Mouse (Mus musculus) liver, embryonic 11.5 days (tissue): Measurements from ENCODE around the gene Atp8a1. TPM values are rescaled to one million over a fixed set of nuclear protein-coding genes. Genes with fewer than 3 reads are reported as not detected.
A peak's percentile ranks its signal among the peaks of the same experiment; 100 is the strongest.
"Not testable (repeated sequence)": the region's sequence is repeated elsewhere in the genome, so short reads cannot be mapped to it uniquely, and the experiment has no call there.

Source experiments
- ATAC-seq: fragments of 200-750 bp; cut with Nextera tagmentation; replicated peaks from 2 replicates; pipeline ENCODE4 v1.8.0; 2017; ENCODE audit warnings: moderate number of reproducible peaks, mild to moderate bottlenecking, moderate TSS enrichment, moderate library complexity; ENCODE audit not compliant: low FRiP score
- DNase-seq: peaks from one replicate; pipeline ENCODE4 v3.0.0-alpha.2; 2017; ENCODE audit warnings: low spot score
- H3K27ac ChIP-seq: fragments of 300-500 bp; sonication (generic); 2 replicates; pipeline ENCODE4 v1.5.1; 2014; ENCODE audit warnings: mild to moderate bottlenecking, low read depth, low read length, control low read depth
- H3K27me3 ChIP-seq: fragments of 300-500 bp; sonication (generic); replicated peaks from 2 replicates; pipeline ENCODE4 v1.6.1; 2014; ENCODE audit warnings: low read length, mixed read lengths; ENCODE audit not compliant: control insufficient read depth, insufficient read depth
- H3K36me3 ChIP-seq: fragments of 300-500 bp; sonication (generic); 2 replicates; pipeline ENCODE4 v1.6.1; 2014; ENCODE audit warnings: mild to moderate bottlenecking, low read length, moderate library complexity, mixed read lengths; ENCODE audit not compliant: control insufficient read depth, insufficient read depth
- H3K4me1 ChIP-seq: fragments of 300-500 bp; sonication (generic); replicated peaks from 2 replicates; pipeline ENCODE4 v1.6.1; 2014; ENCODE audit warnings: low read length, mixed read lengths; ENCODE audit not compliant: control insufficient read depth, insufficient read depth
- H3K4me2 ChIP-seq: fragments of 300-500 bp; sonication (generic); 2 replicates; pipeline ENCODE4 v1.6.1; 2014; ENCODE audit warnings: mild to moderate bottlenecking, control low read depth, moderate library complexity
- H3K4me3 ChIP-seq: fragments of 300-500 bp; sonication (generic); 2 replicates; pipeline ENCODE4 v1.5.1; 2014; ENCODE audit warnings: low read depth, low read length, control low read depth
- H3K9ac ChIP-seq: fragments of 300-500 bp; sonication (generic); 2 replicates; pipeline ENCODE4 v1.6.1; 2014; ENCODE audit warnings: low read depth, low read length, control low read depth
- H3K9me3 ChIP-seq: fragments of 300-500 bp; sonication (generic); 2 replicates; pipeline ENCODE4 v1.6.1; 2016; ENCODE audit warnings: low read length, inconsistent platforms, mixed read lengths; ENCODE audit not compliant: control insufficient read depth
- WGBS: fragments of 180-500 bp; shearing (Covaris S2); extraction: QIAGEN DNeasy Blood & Tissue Kit; methylation state at CpG from one replicate; pipeline ENCODE4 v1.1.7; 2014; 5-methylcytosine and 5-hydroxymethylcytosine counted together
- polyA plus RNA-seq: library from polyadenylated mRNA; unstranded; fragments of >200 nt; fragmentation: Nextera tagmentation; extraction: Ambion mirVana; gene quantifications from 2 replicates; pipeline ENCODE4 v1.2.1, GENCODE M21; 2014

The Atp8a1 gene
- polyA plus RNA-seq, 1 experiment from 2014 or later, result 60.5 TPM

DNA sequence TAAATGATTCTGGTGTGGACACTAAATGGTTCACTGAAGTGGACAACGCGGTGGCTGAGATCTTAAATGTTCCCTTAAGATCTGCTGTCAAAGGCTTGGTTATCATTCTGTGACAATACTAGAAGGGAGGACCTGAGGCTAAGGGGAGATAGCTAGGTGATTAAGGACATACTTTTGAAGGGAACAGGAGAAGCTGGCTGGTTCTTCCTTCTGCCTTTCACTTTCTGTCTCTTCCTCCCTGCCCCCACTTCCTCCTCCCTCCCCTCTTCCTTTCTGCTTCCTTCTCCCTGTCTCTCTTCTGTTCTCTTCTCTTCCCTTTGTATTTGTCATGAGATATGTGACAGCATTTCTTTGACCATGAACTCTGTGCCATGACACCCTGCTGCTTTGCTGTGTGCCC lies 26.0 kb downstream of the Atp8a1 start:
- no peak for DNase-seq
- H3K27me3 ChIP-seq, result no peaks in the 10 kb centered on the region
- no peaks in the 10 kb centered on the region for H3K36me3 ChIP-seq
- no peaks in the 10 kb centered on the region for H3K9me3 ChIP-seq
- peak overlapping the region; percentile 54 for H3K4me2 ChIP-seq
- no peak for ATAC-seq
- WGBS, result 58% methylated on average over 2 of the region's 2 CpGs
- H3K9ac ChIP-seq, result no peak overlapping the region
- H3K27ac ChIP-seq, result peak overlapping the region; percentile 56
- H3K4me3 ChIP-seq, result 0 out of 2 replicates have a peak overlapping the region, but pooled peaks have one; percentile 8
- H3K4me1 ChIP-seq, result peaks cover 47% of the 10 kb centered on the region

DNA sequence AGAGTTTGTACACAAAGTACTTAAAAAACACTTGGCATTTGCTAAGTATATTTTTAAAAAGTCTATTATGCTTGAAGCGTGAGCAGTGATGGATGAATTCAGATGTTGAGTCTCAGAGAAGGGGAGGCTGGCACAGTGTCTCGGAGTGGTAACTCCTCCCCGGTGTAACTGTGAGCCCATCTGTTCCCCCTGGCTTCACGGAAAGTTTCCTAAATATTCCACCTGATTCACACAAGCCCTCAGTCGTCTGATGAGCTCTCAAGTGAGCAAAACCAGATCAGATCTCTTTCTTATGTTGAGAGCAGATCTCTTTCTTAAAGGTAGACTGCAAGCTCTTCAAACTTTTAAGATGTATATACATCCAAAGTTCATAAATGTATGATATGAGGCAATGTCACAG lies 27.8 kb downstream of the Atp8a1 start:
- H3K9me3 ChIP-seq, result no peaks in the 10 kb centered on the region
- DNase-seq, result no peak
- no peaks in the 10 kb centered on the region for H3K36me3 ChIP-seq
- no peak for ATAC-seq
- H3K4me3 ChIP-seq, result no peak overlapping the region
- H3K4me1 ChIP-seq, result peaks cover 54% of the 10 kb centered on the region
- no peaks in the 10 kb centered on the region for H3K27me3 ChIP-seq
- H3K27ac ChIP-seq, result no peak overlapping the region
- WGBS, result 86% methylated on average over 5 of the region's 5 CpGs
- no peak overlapping the region for H3K4me2 ChIP-seq
- H3K9ac ChIP-seq, result no peak overlapping the region

DNA sequence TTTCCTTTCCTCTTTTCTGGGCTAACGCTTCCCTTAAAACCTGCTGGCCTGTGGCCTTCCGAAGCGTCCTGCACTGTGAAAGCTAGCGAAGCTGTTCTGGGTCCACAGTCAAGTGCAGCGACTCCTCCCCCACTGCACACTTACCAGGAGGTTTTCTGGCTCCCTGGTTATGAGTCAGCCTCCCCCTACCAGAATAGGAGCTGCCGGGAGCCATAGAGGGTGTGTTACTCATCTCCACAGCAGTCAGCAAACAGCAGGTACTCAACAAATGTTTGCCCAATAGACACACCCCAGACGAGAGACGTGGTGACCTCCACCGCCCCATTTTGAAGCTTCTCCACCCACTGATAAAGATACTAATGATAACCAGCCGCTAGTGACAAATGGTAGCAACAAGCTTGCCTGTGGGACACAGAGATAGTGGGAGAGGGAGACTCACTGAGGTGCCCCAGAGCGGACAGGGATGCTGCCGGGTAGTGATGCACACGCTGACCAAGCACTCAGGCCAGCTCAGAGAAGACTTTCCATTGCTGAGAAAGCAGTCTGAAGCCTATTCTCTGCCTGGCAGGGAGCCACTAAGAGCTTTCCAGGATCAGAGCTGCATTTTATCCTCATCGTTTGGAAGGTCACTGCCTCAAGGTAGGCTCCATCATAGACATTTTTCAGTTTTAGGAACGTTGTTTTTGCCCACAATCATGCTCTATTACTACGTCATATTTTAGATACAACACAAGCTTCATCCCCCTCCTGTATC lies 31.5 kb downstream of the Atp8a1 start:
- peak overlapping the region; percentile 49 for H3K4me2 ChIP-seq
- WGBS, result 21% methylated on average over 16 of the region's 16 CpGs
- H3K27ac ChIP-seq, result peak overlapping the region; percentile 89
- H3K9me3 ChIP-seq, result no peaks in the 10 kb centered on the region
- H3K36me3 ChIP-seq, result no peaks in the 10 kb centered on the region; the same call in 1 of the 2 replicates
- H3K9ac ChIP-seq, result peak overlapping the region; percentile 53
- ATAC-seq (peak; percentile 91), DNase-seq (peak; percentile 68)
- H3K4me1 ChIP-seq, result peaks cover 23% of the 10 kb centered on the region
- H3K27me3 ChIP-seq, result no peaks in the 10 kb centered on the region
- peak overlapping the region; percentile 48 for H3K4me3 ChIP-seq

DNA sequence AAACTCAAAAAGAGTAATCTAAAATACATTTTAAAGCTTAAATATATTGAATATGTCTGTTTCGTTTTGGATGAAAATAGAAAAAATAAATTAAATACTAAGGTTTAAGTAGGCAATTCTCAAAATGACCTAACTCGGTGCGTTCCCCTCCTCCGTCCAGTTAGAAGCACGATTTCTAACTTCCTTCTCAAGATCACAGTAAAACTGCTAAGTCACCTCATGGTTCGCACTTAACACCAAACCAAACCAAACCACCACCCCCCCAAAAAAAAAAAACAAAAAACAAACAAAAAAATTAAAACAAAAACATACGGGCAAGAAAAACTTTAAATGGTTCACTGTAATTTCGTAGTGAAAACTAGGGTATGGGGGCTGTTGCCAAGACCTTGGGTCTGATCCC lies 32.2 kb downstream of the Atp8a1 start:
- not testable (repeated sequence) for H3K36me3 ChIP-seq, ATAC-seq, DNase-seq, H3K9me3 ChIP-seq, H3K27me3 ChIP-seq
- WGBS, result 38% methylated on average over 4 of the region's 8 CpGs
- Histone ChIP-seq H3K27ac (peak overlapping the region; percentile 89), H3K4me1 (peaks cover 20% of the 10 kb centered on the region), H3K9ac (peak overlapping the region; percentile 49), H3K4me2 (peak overlapping the region; percentile 49), H3K4me3 (peak overlapping the region; percentile 48)

DNA sequence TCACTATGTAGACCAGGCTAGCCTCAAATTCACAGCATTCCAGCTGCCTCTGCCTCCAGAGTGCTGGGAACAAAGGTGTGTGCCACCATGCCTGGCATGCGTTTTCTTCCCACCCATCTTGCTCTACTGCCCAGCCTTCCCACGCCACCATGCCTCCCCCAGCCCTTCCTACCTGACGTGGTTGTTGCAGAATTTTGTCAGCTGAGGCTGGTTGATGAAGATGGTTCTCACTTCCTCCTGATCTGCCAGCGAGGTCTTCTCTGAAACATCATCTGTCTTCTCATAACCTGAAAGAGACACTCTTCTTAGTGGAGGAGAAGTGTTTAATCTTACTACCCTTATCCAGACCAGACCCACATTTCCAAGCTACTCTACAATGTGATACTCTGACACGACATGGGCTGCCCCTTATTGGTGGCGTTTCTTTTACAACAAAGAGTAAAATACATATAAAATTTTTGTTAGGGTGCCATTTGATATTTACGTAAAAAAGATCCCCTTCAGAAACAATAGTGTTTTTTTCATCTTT lies 32.7 kb downstream of the Atp8a1 start:
- Histone ChIP-seq H3K36me3 (no peaks in the 10 kb centered on the region; the same call in 1 of the 2 replicates), H3K4me2 (peak overlapping the region; percentile 68), H3K4me1 (peaks cover 20% of the 10 kb centered on the region), H3K4me3 (peak overlapping the region; percentile 59), H3K27me3 (no peaks in the 10 kb centered on the region), H3K9me3 (no peaks in the 10 kb centered on the region), H3K9ac (peak overlapping the region; percentile 75), H3K27ac (peak overlapping the region; percentile 68)
- DNase-seq (no peak), ATAC-seq (no peak)
- WGBS, result 49% methylated on average over 7 of the region's 7 CpGs

- Histone ChIP-seq H3K9me3 (no peaks in the 10 kb centered on the region), H3K36me3 (peaks cover 2% of the 10 kb centered on the region; the same call in 1 of the 2 replicates), H3K4me1 (peaks cover 20% of the 10 kb centered on the region), H3K27me3 (no peaks in the 10 kb centered on the region), H3K27ac (peak overlapping the region; percentile 68), H3K9ac (peak overlapping the region; percentile 75), H3K4me2 (peak overlapping the region; percentile 68), H3K4me3 (peak overlapping the region; percentile 59)
- ATAC-seq, result peak; percentile 76
- 55% methylated on average over 5 of the region's 5 CpGs for WGBS
- no peak for DNase-seq
Measured at GRCm38 (mm10) chr5:67813334-67813733, 33.9 kb downstream of the Atp8a1 start.

DNA sequence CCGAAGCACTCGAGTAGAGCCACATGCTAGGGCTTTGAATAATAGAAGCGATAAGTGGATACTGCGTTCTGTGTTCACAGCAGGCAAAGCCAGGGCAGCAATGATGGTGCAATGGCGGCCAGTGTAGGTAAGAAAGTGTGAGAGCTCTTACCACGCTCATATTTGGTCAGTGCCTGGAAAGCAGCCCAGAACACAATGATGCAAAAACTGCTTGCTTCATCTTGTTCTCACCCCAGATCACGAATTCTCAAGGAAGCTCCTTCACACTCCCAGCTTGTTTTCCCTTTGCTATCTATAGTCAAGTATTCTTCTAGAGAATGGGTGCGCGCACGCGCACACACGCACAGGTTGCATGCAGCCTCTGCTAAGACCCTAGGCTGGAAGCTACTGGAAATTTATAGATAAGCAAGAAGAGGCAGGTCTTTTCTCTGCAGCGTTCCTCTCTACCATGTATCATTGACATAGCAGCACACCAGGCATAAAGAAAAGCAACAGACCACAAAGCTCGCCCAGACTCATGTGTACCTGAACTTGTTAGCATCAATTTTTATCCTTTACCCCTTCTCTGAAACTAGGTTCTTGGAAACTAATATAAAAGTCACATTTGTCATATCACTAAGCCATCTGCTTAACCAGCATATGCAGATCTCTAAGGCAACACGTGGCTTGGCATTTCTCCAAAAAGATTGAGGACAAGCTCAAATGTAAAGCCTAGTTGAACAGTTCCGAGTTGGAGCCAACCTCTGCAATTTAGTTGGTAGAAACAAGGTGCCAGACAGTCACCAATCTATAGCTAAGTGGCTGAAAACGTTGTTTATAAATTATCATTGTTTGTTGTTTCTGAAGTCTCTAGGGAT lies 44.8 kb downstream of the Atp8a1 start:
- Histone ChIP-seq H3K27me3 (no peaks in the 10 kb centered on the region), H3K9ac (no peak overlapping the region), H3K9me3 (no peaks in the 10 kb centered on the region), H3K4me1 (no peaks in the 10 kb centered on the region), H3K4me3 (no peak overlapping the region), H3K36me3 (no peaks in the 10 kb centered on the region), H3K4me2 (no peak overlapping the region), H3K27ac (no peak overlapping the region)
- DNase-seq (no peak), ATAC-seq (no peak)
- WGBS, result 87% methylated on average over 17 of the region's 17 CpGs

GRCm38 (mm10) chr5:67800801-67801200 lies 46.4 kb downstream of the Atp8a1 start:
- no peak overlapping the region for H3K4me2 ChIP-seq
- ATAC-seq, result no peak
- DNase-seq, result no peak
- H3K27ac ChIP-seq, result no peak overlapping the region
- no peak overlapping the region for H3K9ac ChIP-seq
- 82% methylated on average over 8 of the region's 8 CpGs for WGBS
- no peaks in the 10 kb centered on the region for H3K9me3 ChIP-seq
- no peaks in the 10 kb centered on the region for H3K4me1 ChIP-seq
- H3K27me3 ChIP-seq, result no peaks in the 10 kb centered on the region
- H3K4me3 ChIP-seq, result no peak overlapping the region
- H3K36me3 ChIP-seq, result peaks cover 3% of the 10 kb centered on the region; the same call in 1 of the 2 replicates
